8 mouse cellular contexts compared by ENCODE assay signal in the genomic region with DNA sequence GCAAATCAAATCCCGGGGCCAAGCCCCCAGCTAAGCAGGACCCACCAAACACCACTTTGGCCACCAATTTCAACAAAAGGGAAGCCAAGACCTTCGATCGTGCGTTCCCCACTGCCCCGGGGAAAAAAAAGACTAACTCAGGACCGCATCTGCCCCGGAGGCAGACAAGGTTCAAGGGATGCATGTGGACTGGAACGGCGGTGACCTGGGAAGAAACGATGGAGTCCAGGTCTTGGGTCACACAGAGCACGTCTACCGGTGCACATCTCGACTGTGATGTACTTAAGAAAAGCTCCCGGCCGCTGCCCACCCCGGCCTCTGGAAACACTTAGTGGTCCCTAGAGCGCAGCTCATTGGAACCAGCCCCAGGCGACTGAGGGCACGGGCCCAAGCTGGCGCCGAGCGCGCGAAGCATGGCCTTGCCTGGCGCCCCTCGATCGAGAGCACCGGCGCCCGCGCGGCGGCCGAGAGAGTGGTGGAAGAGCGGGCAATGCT. TPM values are rescaled to one million over a fixed set of nuclear protein-coding genes. Genes with fewer than 3 reads are reported as not detected.
A peak's percentile ranks its signal among the peaks of the same experiment; 100 is the strongest.
DNase-seq lines count a peak whose midpoint lies in the region; ATAC-seq and TF ChIP-seq lines count a peak whose summit lies in the region.

No protein-coding gene starts in this region.

- H3K9ac ChIP-seq in embryonic facial prominence, embryonic 13.5 days, result peak overlapping the region; percentile 94
- no peak overlapping the region for H3K9ac ChIP-seq in liver, embryonic 13.5 days

- H3K27me3 ChIP-seq in spleen, adult 2 months (ENCODE audit: control insufficient read depth, insufficient read depth, low read length), result peaks cover 5% of the 10 kb centered on the region
- H3K27me3 ChIP-seq in embryonic facial prominence, embryonic 13.5 days, result peaks cover 2% of the 10 kb centered on the region; the same call in 1 of the 2 replicates
- H3K27me3 ChIP-seq in liver, embryonic 13.5 days, result peaks cover 57% of the 10 kb centered on the region
- H3K27me3 ChIP-seq in small intestine, adult 2 months (ENCODE audit: control insufficient read depth, insufficient read depth, low read length), result peaks cover 11% of the 10 kb centered on the region; the same call in 1 of the 2 replicates

- ATAC-seq in embryonic facial prominence, embryonic 13.5 days (ENCODE audit: insufficient number of reproducible peaks, insufficient read depth, low FRiP score, low TSS enrichment, low read depth), result peak; percentile 29
- ATAC-seq in liver, embryonic 13.5 days (ENCODE audit: low read depth), result no peak

- H3K4me2 ChIP-seq in embryonic facial prominence, embryonic 13.5 days, result peak overlapping the region; percentile 81
- peak overlapping the region; percentile 40 for H3K4me2 ChIP-seq in liver, embryonic 13.5 days

- intact Hi-C loops in heart, postnatal 36 days (cut with DNase I), result loop anchor here (5.0 kb wide), 2 partner anchors 72 to 73 kb away; no protein-coding TSS in a partner anchor

- TF ChIP-seq CTCF in spleen, adult 2 months (IDR thresholded peaks at IDR 0.05; ENCODE audit: extremely low read depth, insufficient read depth, insufficient read length, insufficient replicate concordance), result no peak
- TF ChIP-seq CTCF in small intestine, adult 2 months (IDR thresholded peaks at IDR 0.05; ENCODE audit: extremely low read depth, insufficient read length, insufficient replicate concordance, low read depth, low read length), result no peak

- TF ChIP-seq POLR2A in spleen, adult 2 months (IDR thresholded peaks at IDR 0.05; ENCODE audit: low read depth, low read length), result no peak
- TF ChIP-seq POLR2A in small intestine, adult 2 months (IDR thresholded peaks at IDR 0.05; ENCODE audit: low read depth, low read length), result 0 out of 2 replicates have a peak, but pooled peaks have one; percentile 30

- H3K9me3 ChIP-seq in embryonic facial prominence, embryonic 13.5 days, result no peaks in the 10 kb centered on the region
- H3K9me3 ChIP-seq in liver, embryonic 13.5 days (replicated peaks), result no peaks in the 10 kb centered on the region

- WGBS in spleen, adult 2 months, result 3% methylated on average over 35 of the region's 35 CpGs
- WGBS in embryonic facial prominence, embryonic 13.5 days, result under 1% methylated on average over 35 of the region's 35 CpGs
- 3% methylated on average over 32 of the region's 35 CpGs for WGBS in liver, embryonic 13.5 days (ENCODE audit: insufficient replicate concordance)
- WGBS in small intestine, adult 2 months, result under 1% methylated on average over 35 of the region's 35 CpGs

- H3K36me3 ChIP-seq in spleen, adult 2 months (ENCODE audit: control insufficient read depth, insufficient read depth, low read length), result no peaks in the 10 kb centered on the region
- no peaks in the 10 kb centered on the region for H3K36me3 ChIP-seq in embryonic facial prominence, embryonic 13.5 days
- no peaks in the 10 kb centered on the region for H3K36me3 ChIP-seq in liver, embryonic 13.5 days
- H3K36me3 ChIP-seq in small intestine, adult 2 months (ENCODE audit: control insufficient read depth, insufficient read depth, low read length), result no peaks in the 10 kb centered on the region

- DNase-seq in spleen, adult 2 months (ENCODE audit: low read depth in 1 of 2, low spot score in 2 of 2), result no peak
- DNase-seq in spleen, adult 12 weeks (ENCODE audit: low spot score), result no peak
- peak; percentile 49 to 52 for DNase-seq in heart, postnatal 36 days
- no peak for DNase-seq in liver, embryonic 13.5 days
- no peak for DNase-seq in layer of hippocampus, postnatal 36 days
- no peak for DNase-seq in cerebellum, adult 11-12 months

- no peak overlapping the region for H3K27ac ChIP-seq in spleen, adult 2 months (ENCODE audit: insufficient read depth, low read length)
- H3K27ac ChIP-seq in embryonic facial prominence, embryonic 13.5 days, result peak overlapping the region; percentile 88
- H3K27ac ChIP-seq in liver, embryonic 13.5 days, result no peak overlapping the region
- peak overlapping the region; percentile 8; the same call in 1 of the 2 replicates for H3K27ac ChIP-seq in small intestine, adult 2 months (ENCODE audit: insufficient read depth, low read depth, low read length)

- no peaks in the 10 kb centered on the region for H3K4me1 ChIP-seq in spleen, adult 2 months (ENCODE audit: control insufficient read depth, insufficient read depth, insufficient read length)
- peaks cover 46% of the 10 kb centered on the region for H3K4me1 ChIP-seq in embryonic facial prominence, embryonic 13.5 days
- H3K4me1 ChIP-seq in liver, embryonic 13.5 days (replicated peaks), result no peaks in the 10 kb centered on the region
- peaks cover 5% of the 10 kb centered on the region for H3K4me1 ChIP-seq in small intestine, adult 2 months (ENCODE audit: control insufficient read depth, insufficient read depth, insufficient read length, low read length)

- H3K4me3 ChIP-seq in spleen, adult 2 months (ENCODE audit: extremely low read depth, insufficient read depth, insufficient read length), result peak overlapping the region; percentile 33; the same call in 1 of the 2 replicates
- H3K4me3 ChIP-seq in embryonic facial prominence, embryonic 13.5 days, result peak overlapping the region; percentile 71
- peak overlapping the region; percentile 39 for H3K4me3 ChIP-seq in liver, embryonic 13.5 days (replicated peaks)
- H3K4me3 ChIP-seq in small intestine, adult 2 months (ENCODE audit: low read depth, low read length), result peak overlapping the region; percentile 70

RNA-seq across cellular contexts. Expression of gene Ror2, which starts 0.6 kb away (rescaled TPM):
- polyA plus RNA-seq in spleen, adult 2 months (2012; rRNA removed), result 2.3 and 3.3 TPM in 2 replicates
- 25.8 and 27.4 TPM in 2 replicates for polyA plus RNA-seq in embryonic facial prominence, embryonic 13.5 days (2015; fragmentation: Nextera tagmentation; extraction: Ambion mirVana)
- 1 to 10 TPM; 1.3 to 1.9 TPM for total RNA-seq in heart, postnatal 36 days (2021)
- polyA plus RNA-seq in liver, embryonic 13.5 days (2015; fragmentation: Nextera tagmentation; extraction: Ambion mirVana), result 0.25 and 0.38 TPM in 2 replicates
- 5.9 and 6.8 TPM in 2 replicates for polyA plus RNA-seq in small intestine, adult 2 months (2012; rRNA removed)
- total RNA-seq in layer of hippocampus, postnatal 36 days (2021), result under 1 TPM; 0.65 to 0.91 TPM

Comparison
In these comparisons a context has a peak if more than half of its experiments do, and no peak if none do; other contexts are left out.
1. DNase-seq: peak in heart, postnatal 36 days (2 of 2); none in spleen, adult 2 months (0 of 2), spleen, adult 12 weeks (single experiment), liver, embryonic 13.5 days (single experiment), layer of hippocampus, postnatal 36 days (0 of 2) and cerebellum, adult 11-12 months (single experiment).
2. H3K27ac ChIP-seq: peak in embryonic facial prominence, embryonic 13.5 days (single experiment) and small intestine, adult 2 months (single experiment); none in spleen, adult 2 months (single experiment) and liver, embryonic 13.5 days (single experiment).
3. Peak in every context shown above with its lines, with median percentiles within 50 percentile points of each other: H3K4me3 ChIP-seq.